Mouse (Mus musculus) heart, adult 2 months (tissue): ENCODE results near the gene Lmtk3. TPM values are rescaled to one million over a fixed set of nuclear protein-coding genes. Genes with fewer than 3 reads are reported as not detected.

Experiments used
- DNase-seq, 2 experiments: peaks; one replicate each; pipeline ENCODE4 v3.0.0; 2021
- H3K27ac ChIP-seq: fragments of 200-600 bp; 2 replicates; pipeline ENCODE4 v1.8.1; 2022
- H3K27me3 ChIP-seq: fragments of 200-500 bp; 2 replicates; pipeline ENCODE4 v1.6.1; 2012; ENCODE audit warnings: mild to moderate bottlenecking, low read length, inconsistent platforms, mixed read lengths; ENCODE audit not compliant: control insufficient read depth, insufficient read depth
- H3K36me3 ChIP-seq: fragments of 200-500 bp; 2 replicates; pipeline ENCODE4 v1.6.1; 2012; ENCODE audit warnings: low read length, inconsistent platforms; ENCODE audit not compliant: control insufficient read depth, insufficient read depth
- H3K4me1 ChIP-seq: fragments of 200-500 bp; 2 replicates; pipeline ENCODE4 v1.6.1; 2011; ENCODE audit warnings: low read length; ENCODE audit not compliant: control insufficient read depth, insufficient read depth
- H3K4me3 ChIP-seq: fragments of 200-600 bp; 2 replicates; pipeline ENCODE4 v1.8.1; 2022
- H3K79me2 ChIP-seq: fragments of 200-500 bp; replicated peaks from 2 replicates; pipeline ENCODE4 v1.6.1; 2012; ENCODE audit warnings: mild to moderate bottlenecking, inconsistent platforms, low read length, moderate library complexity, mixed read lengths; ENCODE audit not compliant: control insufficient read depth, insufficient read depth
- H3K9ac ChIP-seq: fragments of 200-500 bp; 2 replicates; pipeline ENCODE4 v1.6.1; 2012; ENCODE audit warnings: low read depth, mild to moderate bottlenecking, control low read depth, inconsistent platforms, low read length, mixed read lengths
- CTCF ChIP-seq: fragments of 200-600 bp; IDR thresholded peaks from 2 replicates; pipeline ENCODE4 v1.8.1; 2022; ENCODE audit warnings: antibody characterized with exemption, mild to moderate bottlenecking, moderate library complexity
- EP300 ChIP-seq: fragments of 200-500 bp; IDR thresholded peaks from 2 replicates; pipeline ENCODE4 v1.6.1; 2011; ENCODE audit warnings: low read depth, low read length, control low read depth; ENCODE audit not compliant: insufficient read depth
- POLR2A ChIP-seq: fragments of 200-500 bp; IDR thresholded peaks from 2 replicates; pipeline ENCODE4 v1.6.1; 2011; ENCODE audit warnings: mild to moderate bottlenecking, low read depth, low read length, control low read depth; ENCODE audit not compliant: insufficient read depth
- WGBS: fragments of 180-500 bp; shearing (Covaris S2); methylation state at CpG from one replicate; pipeline ENCODE4 v1.1.7; 2018; 5-methylcytosine and 5-hydroxymethylcytosine counted together
- intact Hi-C: fragments of 180-260 bp; cut with DNase I; formaldehyde crosslinking; loops from one replicate; pipeline ENCODE4 v1.15.1; 2025
- polyA plus RNA-seq: library from polyadenylated mRNA; depleted of rRNA; stranded (reverse); fragments of >200 nt; gene quantifications from 2 replicates; pipeline ENCODE4 v1.2.3, GENCODE M21; 2012
- total RNA-seq, 2 experiments: library from RNA; stranded (reverse); gene quantifications; 2 replicates each; pipeline ENCODE4 v1.2.3; 2021

Lmtk3 gene
- total and polyA plus RNA-seq, 3 experiments = 0.14 to 0.18 TPM; not detected in 1

GRCm38 (mm10) chr7:45791756-45792490, 8.4 kb downstream of the Lmtk3 start:
- Histone ChIP-seq H3K79me2 (no peaks in the 10 kb centered on the region), H3K4me3 (no peak overlapping the region), H3K36me3 (no peaks in the 10 kb centered on the region), H3K27me3 (no peaks in the 10 kb centered on the region; the same call in 1 of the 2 replicates), H3K4me1 (no peaks in the 10 kb centered on the region), H3K27ac (no peak overlapping the region), H3K9ac (no peak overlapping the region)
- intact Hi-C loops = no loop called here
- no peak for DNase-seq
- TF ChIP-seq EP300 = no peak
- 67% methylated on average over 17 of the region's 17 CpGs for WGBS

GRCm38 (mm10) chr7:45793240-45793639, 9.7 kb downstream of the Lmtk3 start:
- Histone ChIP-seq H3K9ac (no peak overlapping the region), H3K4me3 (no peak overlapping the region), H3K79me2 (no peaks in the 10 kb centered on the region), H3K27me3 (peaks cover 7% of the 10 kb centered on the region), H3K36me3 (no peaks in the 10 kb centered on the region), H3K4me1 (no peaks in the 10 kb centered on the region), H3K27ac (no peak overlapping the region)
- no peak for DNase-seq
- WGBS = 55% methylated on average over 24 of the region's 24 CpGs
- intact Hi-C loops = no loop called here
- TF ChIP-seq CTCF (no peak), EP300 (no peak), POLR2A (no peak)

GRCm38 (mm10) chr7:45793969-45794585, 10.5 kb downstream of the Lmtk3 start:
- TF ChIP-seq CTCF = no peak
- TF ChIP-seq POLR2A = no peak
- no peak for TF ChIP-seq EP300
- no peaks in the 10 kb centered on the region for H3K36me3 ChIP-seq
- no peak overlapping the region for H3K27ac ChIP-seq
- H3K9ac ChIP-seq = no peak overlapping the region
- H3K4me1 ChIP-seq = peaks cover 2% of the 10 kb centered on the region; the same call in 1 of the 2 replicates
- no peak for DNase-seq
- H3K79me2 ChIP-seq = no peaks in the 10 kb centered on the region
- 74% methylated on average over 43 of the region's 44 CpGs for WGBS
- H3K27me3 ChIP-seq = peaks cover 9% of the 10 kb centered on the region
- H3K4me3 ChIP-seq = no peak overlapping the region
- intact Hi-C loops = no loop called here

DNA sequence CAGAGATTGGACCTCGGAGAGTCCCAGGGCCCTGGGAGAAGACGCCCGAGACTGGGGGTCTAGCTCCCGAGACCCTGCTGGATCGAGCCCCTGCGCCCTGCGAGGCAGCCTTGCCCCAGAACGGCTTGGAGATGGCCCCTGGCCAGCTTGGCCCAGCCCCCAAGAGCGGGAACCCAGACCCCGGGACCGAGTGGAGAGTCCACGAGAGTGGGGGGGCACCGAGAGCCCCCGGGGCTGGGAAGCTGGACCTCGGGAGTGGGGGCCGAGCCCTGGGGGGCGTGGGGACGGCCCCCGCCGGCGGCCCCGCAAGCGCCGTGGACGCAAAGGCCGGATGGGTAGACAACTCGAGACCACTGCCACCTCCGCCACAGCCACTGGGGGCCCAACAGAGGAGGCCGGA, 11.4 kb downstream of the Lmtk3 start:
- DNase-seq = no peak
- H3K36me3 ChIP-seq = no peaks in the 10 kb centered on the region
- H3K27me3 ChIP-seq = peaks cover 9% of the 10 kb centered on the region
- WGBS = 89% methylated on average over 29 of the region's 29 CpGs
- peaks cover 2% of the 10 kb centered on the region; the same call in 1 of the 2 replicates for H3K4me1 ChIP-seq
- H3K27ac ChIP-seq = no peak overlapping the region
- intact Hi-C loops = no loop called here
- no peak overlapping the region for H3K4me3 ChIP-seq
- no peak overlapping the region for H3K9ac ChIP-seq
- H3K79me2 ChIP-seq = no peaks in the 10 kb centered on the region
- TF ChIP-seq EP300 (no peak), CTCF (no peak), POLR2A (no peak)

- intact Hi-C loops = no loop called here
- TF ChIP-seq POLR2A (no peak), EP300 (no peak), CTCF (no peak)
Measured at GRCm38 (mm10) chr7:45796950-45797349, 13.4 kb downstream of the Lmtk3 start.

DNA sequence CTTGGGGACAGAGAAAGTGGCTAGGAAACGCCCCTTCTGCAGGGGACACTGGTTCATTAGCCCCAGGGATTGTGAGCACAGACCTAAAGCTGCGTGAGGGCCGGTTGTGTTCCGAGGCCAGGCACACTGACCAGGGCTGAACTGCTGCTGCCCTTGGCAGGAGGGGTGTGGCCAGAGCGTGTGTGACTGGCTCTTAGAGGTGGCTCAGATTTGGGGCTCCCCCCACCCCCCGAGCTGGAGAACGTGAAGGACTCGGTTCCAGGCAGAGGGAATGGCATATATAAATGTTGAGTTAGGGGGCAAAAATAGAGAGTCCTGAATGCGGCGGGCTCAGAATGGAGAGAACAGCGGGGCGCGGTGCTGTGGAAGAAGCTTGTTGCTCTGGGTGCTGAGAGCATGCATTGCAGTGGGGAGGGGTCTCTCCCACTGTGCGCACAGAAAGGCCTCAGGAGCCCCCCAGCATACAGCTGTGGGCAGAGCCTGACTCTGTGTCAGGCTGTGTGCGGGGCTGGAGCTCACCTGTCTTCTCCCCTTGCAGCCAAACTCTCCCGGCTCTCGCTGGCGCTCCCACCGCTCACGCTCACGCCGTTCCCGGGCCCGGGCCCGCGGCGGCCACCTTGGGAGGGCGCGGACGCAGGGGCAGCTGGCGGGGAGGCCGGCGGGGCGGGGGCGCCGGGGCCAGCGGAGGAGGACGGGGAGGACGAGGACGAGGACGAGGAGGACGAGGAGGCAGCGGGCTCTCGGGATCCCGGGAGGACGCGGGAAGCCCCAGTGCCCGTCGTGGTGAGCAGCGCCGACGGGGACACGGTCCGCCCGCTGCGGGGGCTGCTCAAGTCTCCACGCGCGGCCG, 14.3 kb downstream of the Lmtk3 start:
- Histone ChIP-seq H3K9ac (peak overlapping the region; percentile 55), H3K79me2 (no peaks in the 10 kb centered on the region), H3K27me3 (peaks cover 9% of the 10 kb centered on the region), H3K4me3 (peak overlapping the region; percentile 41), H3K36me3 (no peaks in the 10 kb centered on the region), H3K27ac (no peak overlapping the region), H3K4me1 (peaks cover 5% of the 10 kb centered on the region)
- intact Hi-C loops = no loop called here
- no peak for DNase-seq
- WGBS = 4% methylated on average over 56 of the region's 60 CpGs
- TF ChIP-seq EP300 (no peak), CTCF (no peak), POLR2A (no peak)

More at GRCm38 (mm10) chr7:45796950-45797349, 13.4 kb downstream of the Lmtk3 start:
- H3K27ac ChIP-seq = no peak overlapping the region
- no peak overlapping the region for H3K4me3 ChIP-seq
- H3K4me1 ChIP-seq = peaks cover 5% of the 10 kb centered on the region
- no peaks in the 10 kb centered on the region for H3K36me3 ChIP-seq
- DNase-seq = no peak
- H3K9ac ChIP-seq = no peak overlapping the region
- WGBS = 40% methylated on average over 6 of the region's 6 CpGs
- H3K27me3 ChIP-seq = peaks cover 9% of the 10 kb centered on the region
- no peaks in the 10 kb centered on the region for H3K79me2 ChIP-seq
